Mouse (Mus musculus) lung, postnatal 0 days (tissue): ENCODE measurements around the gene Adcy1.

Experiments used
- CTCF ChIP-seq: IDR thresholded peaks from 2 replicates; pipeline ENCODE4 v1.5.1; 2016; ENCODE audit warnings: antibody characterized with exemption, mild to moderate bottlenecking
- EP300 ChIP-seq: IDR thresholded peaks from 2 replicates; pipeline ENCODE4 v1.6.1; 2016; ENCODE audit warnings: antibody characterized with exemption, mild to moderate bottlenecking, control low read depth

DNA sequence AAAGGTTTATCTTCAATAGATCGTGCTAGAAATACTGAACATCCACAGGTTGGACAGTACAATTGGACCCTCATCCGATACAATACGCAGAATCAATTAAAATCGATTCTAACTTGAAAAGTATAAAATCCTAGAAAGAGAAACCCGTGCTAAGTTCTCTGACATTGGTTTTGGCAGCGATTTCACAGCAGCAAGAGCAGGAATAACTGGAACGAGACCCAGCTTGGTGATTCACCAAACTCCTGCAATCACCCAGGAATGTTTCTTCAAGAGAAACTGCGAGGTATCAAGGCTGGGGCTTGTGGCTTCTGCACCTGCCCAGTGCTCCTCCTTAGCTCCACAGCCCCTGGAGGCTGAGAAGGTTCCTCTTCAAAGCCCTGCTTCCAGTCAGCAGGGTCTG lies 42.0 kb downstream of the Adcy1 start:
- TF ChIP-seq CTCF = no peak
- TF ChIP-seq EP300 = no peak
